Comparison of ENCODE assay signal across 8 mouse cellular contexts in genomic region chr12:98575195-98575887, GRCm38 (mm10). TPM values are rescaled to one million over a fixed set of nuclear protein-coding genes. Genes with fewer than 3 reads are reported as not detected.
DNase-seq lines count a peak whose midpoint lies in the region; ATAC-seq and TF ChIP-seq lines count a peak whose summit lies in the region.

No protein-coding gene starts in this region.

- H3K9me3 ChIP-seq in liver, embryonic 11.5 days (ENCODE audit: control insufficient read depth, low read length), result no peaks in the 10 kb centered on the region
- no peaks in the 10 kb centered on the region for H3K9me3 ChIP-seq in forebrain, embryonic 10.5 days
- H3K9me3 ChIP-seq in limb, embryonic 13.5 days, result no peaks in the 10 kb centered on the region

- TF ChIP-seq POLR2A in olfactory bulb, adult 2 months (IDR thresholded peaks at IDR 0.05; ENCODE audit: insufficient read depth, low read depth, low read length), result no peak
- TF ChIP-seq POLR2A in kidney, adult 2 months (IDR thresholded peaks at IDR 0.05; ENCODE audit: low read depth, low read length), result no peak

- H3K36me3 ChIP-seq in liver, embryonic 11.5 days (ENCODE audit: control insufficient read depth, insufficient read depth, low read length), result no peaks in the 10 kb centered on the region
- no peaks in the 10 kb centered on the region; the same call in 1 of the 2 replicates for H3K36me3 ChIP-seq in forebrain, embryonic 10.5 days (replicated peaks)
- H3K36me3 ChIP-seq in limb, embryonic 13.5 days, result no peaks in the 10 kb centered on the region
- no peaks in the 10 kb centered on the region for H3K36me3 ChIP-seq in kidney, adult 2 months (ENCODE audit: control insufficient read depth, insufficient read depth, low read length)

- H3K4me3 ChIP-seq in liver, embryonic 11.5 days (ENCODE audit: low read depth, low read length), result peak overlapping the region; percentile 58
- H3K4me3 ChIP-seq in forebrain, embryonic 10.5 days, result peak overlapping the region; percentile 78
- H3K4me3 ChIP-seq in limb, embryonic 13.5 days, result peak overlapping the region; percentile 68
- peak overlapping the region; percentile 81 for H3K4me3 ChIP-seq in olfactory bulb, adult 2 months (ENCODE audit: insufficient read depth, low read depth, low read length)
- no peak overlapping the region for H3K4me3 ChIP-seq in kidney, adult 2 months (ENCODE audit: insufficient read depth, low read depth, low read length)

- no peak overlapping the region for H3K27ac ChIP-seq in liver, embryonic 11.5 days (ENCODE audit: low read depth, low read length)
- peak overlapping the region; percentile 94 for H3K27ac ChIP-seq in forebrain, embryonic 10.5 days
- H3K27ac ChIP-seq in limb, embryonic 13.5 days, result no peak overlapping the region
- H3K27ac ChIP-seq in olfactory bulb, adult 2 months (ENCODE audit: insufficient read depth, low read depth, low read length), result peak overlapping the region; percentile 95
- H3K27ac ChIP-seq in kidney, adult 2 months (ENCODE audit: insufficient read depth, low read depth, low read length), result no peak overlapping the region

- no peak for ATAC-seq in liver, embryonic 11.5 days (replicated peaks; ENCODE audit: low FRiP score)
- peak; percentile 7; the same call in 1 of the 2 replicates for ATAC-seq in limb, embryonic 13.5 days (ENCODE audit: low FRiP score, low read depth)

- no peak overlapping the region for H3K9ac ChIP-seq in liver, embryonic 11.5 days (ENCODE audit: low read depth, low read length)
- peak overlapping the region; percentile 60 for H3K9ac ChIP-seq in limb, embryonic 13.5 days

- 12% methylated on average over 17 of the region's 17 CpGs for WGBS in liver, embryonic 11.5 days
- WGBS in forebrain, embryonic 10.5 days, result 7% methylated on average over 17 of the region's 17 CpGs
- 9% methylated on average over 17 of the region's 17 CpGs for WGBS in limb, embryonic 13.5 days
- WGBS in olfactory bulb, adult 2 months, result 8% methylated on average over 17 of the region's 17 CpGs
- WGBS in kidney, adult 2 months, result 16% methylated on average over 17 of the region's 17 CpGs

- peak overlapping the region; percentile 91 for H3K4me2 ChIP-seq in liver, embryonic 11.5 days
- H3K4me2 ChIP-seq in limb, embryonic 13.5 days (replicated peaks), result peak overlapping the region; percentile 98

- peaks cover 66% of the 10 kb centered on the region for H3K27me3 ChIP-seq in liver, embryonic 11.5 days (replicated peaks; ENCODE audit: control insufficient read depth, insufficient read depth, low read length)
- H3K27me3 ChIP-seq in forebrain, embryonic 10.5 days (ENCODE audit: poor library complexity, severe bottlenecking), result peaks cover 88% of the 10 kb centered on the region
- H3K27me3 ChIP-seq in limb, embryonic 13.5 days, result peaks cover 95% of the 10 kb centered on the region
- no peaks in the 10 kb centered on the region for H3K27me3 ChIP-seq in kidney, adult 2 months (replicated peaks; ENCODE audit: control insufficient read depth, insufficient read depth, low read length)

- no peak for TF ChIP-seq CTCF in olfactory bulb, adult 2 months (IDR thresholded peaks at IDR 0.05; ENCODE audit: insufficient read depth, low read depth, low read length)
- no peak for TF ChIP-seq CTCF in kidney, adult 2 months (conservative IDR thresholded peaks at IDR 0.05; ENCODE audit: insufficient read depth, insufficient read length, low read depth, low read length)

- no peak for DNase-seq in liver, embryonic 11.5 days (ENCODE audit: low spot score)
- DNase-seq in liver, result no peak
- DNase-seq in forebrain, embryonic 10.5 days (ENCODE audit: extremely low spot score, low spot score), result peak; percentile 66
- no peak for DNase-seq in kidney, adult 18-20 months
- no peak for DNase-seq in kidney, adult 2 months
- no peak for DNase-seq in thymus, postnatal 36 days

- no peaks in the 10 kb centered on the region; the same call in 1 of the 2 replicates for H3K4me1 ChIP-seq in liver, embryonic 11.5 days (replicated peaks; ENCODE audit: control insufficient read depth, insufficient read depth, low read length)
- H3K4me1 ChIP-seq in forebrain, embryonic 10.5 days, result peaks cover 74% of the 10 kb centered on the region
- peaks cover 20% of the 10 kb centered on the region for H3K4me1 ChIP-seq in limb, embryonic 13.5 days
- H3K4me1 ChIP-seq in olfactory bulb, adult 2 months (ENCODE audit: control insufficient read depth, insufficient read depth, low read length), result peaks cover 20% of the 10 kb centered on the region
- no peaks in the 10 kb centered on the region for H3K4me1 ChIP-seq in kidney, adult 2 months (ENCODE audit: control insufficient read depth, insufficient read depth, low read length)

RNA-seq across cellular contexts. Expression of gene Kcnk10, which starts 2.8 kb away (rescaled TPM):
- 0.26 TPM in 1 of 2 replicates, not detected in the other for polyA plus RNA-seq in liver, embryonic 11.5 days (2014; fragmentation: Nextera tagmentation; extraction: Ambion mirVana)
- 15.8 and 18.6 TPM in 2 replicates for polyA plus RNA-seq in forebrain, embryonic 10.5 days (2016; fragmentation: Nextera tagmentation; extraction: Ambion mirVana)
- 0.05 and 0.15 TPM in 2 replicates for polyA plus RNA-seq in limb, embryonic 13.5 days (2015; fragmentation: Nextera tagmentation; extraction: Ambion mirVana)
- 50.8 TPM in 1 of 2 replicates, not detected in the other for polyA plus RNA-seq in olfactory bulb, adult 2 months (2012; ENCODE audit: insufficient read depth, insufficient read length, low replicate concordance, missing spikeins)
- 0.03 and 0.06 TPM in 2 replicates for polyA plus RNA-seq in kidney, adult 2 months (2012; rRNA removed)

RNA-seq across cellular contexts. Expression of gene Spata7, which starts 52.6 kb away (rescaled TPM):
- polyA plus RNA-seq in liver, embryonic 11.5 days (2014; fragmentation: Nextera tagmentation; extraction: Ambion mirVana), result 9.1 and 9.7 TPM in 2 replicates
- 22.4 and 23.6 TPM in 2 replicates for polyA plus RNA-seq in forebrain, embryonic 10.5 days (2016; fragmentation: Nextera tagmentation; extraction: Ambion mirVana)
- 19.5 and 21.5 TPM in 2 replicates for polyA plus RNA-seq in limb, embryonic 13.5 days (2015; fragmentation: Nextera tagmentation; extraction: Ambion mirVana)
- polyA plus RNA-seq in olfactory bulb, adult 2 months (2012; ENCODE audit: insufficient read depth, insufficient read length, low replicate concordance, missing spikeins), result not detected in 2 replicates
- 3.2 and 3.7 TPM in 2 replicates for polyA plus RNA-seq in kidney, adult 2 months (2012; rRNA removed)

Comparison
In these comparisons a context has a peak if more than half of its experiments do, and no peak if none do; other contexts are left out.
1. H3K27ac ChIP-seq: peak in forebrain, embryonic 10.5 days (single experiment) and olfactory bulb, adult 2 months (single experiment); none in liver, embryonic 11.5 days (single experiment), limb, embryonic 13.5 days (single experiment) and kidney, adult 2 months (single experiment).
2. RNA of gene Kcnk10, which starts 2.8 kb away (polyA plus RNA-seq): 50.8 TPM in olfactory bulb, adult 2 months and 15.8 to 18.6 TPM in forebrain, embryonic 10.5 days; 0.26 TPM in liver, embryonic 11.5 days, 0.03 to 0.06 TPM in kidney, adult 2 months and 0.05 to 0.15 TPM in limb, embryonic 13.5 days; every median in the first group is over 10 times any median in the second.